Mouse (Mus musculus) lung, postnatal 10 days (tissue): ENCODE results near the gene Gm20431.
A peak's percentile ranks its signal among the peaks of the same experiment; 100 is the strongest.
"Not testable (repeated sequence)": the region's sequence is repeated elsewhere in the genome, so short reads cannot be mapped to it uniquely, and the experiment has no call there.

Experiments used
- DNase-seq: peaks from one replicate; pipeline ENCODE4 v3.0.0; 2021

Gm20431 gene

GRCm38 (mm10) chr2:167629665-167630209, 31.6 kb downstream of the Gm20431 start:
- DNase-seq: no peak

GRCm38 (mm10) chr2:167628872-167629271, 32.4 kb downstream of the Gm20431 start:
- peak; percentile 68 for DNase-seq

GRCm38 (mm10) chr2:167627019-167627418, 34.3 kb downstream of the Gm20431 start:
- DNase-seq: no peak

- no peak for DNase-seq
These were observed 35.6 kb downstream of the Gm20431 start for GRCm38 (mm10) chr2:167625670-167626069.

- DNase-seq: no peak
These were observed 36.8 kb downstream of the Gm20431 start for GRCm38 (mm10) chr2:167624368-167625075.

- no peak for DNase-seq
These were observed 38.3 kb downstream of the Gm20431 start for GRCm38 (mm10) chr2:167622965-167623364.

GRCm38 (mm10) chr2:167622352-167622751, 38.9 kb downstream of the Gm20431 start:
- no peak for DNase-seq

GRCm38 (mm10) chr2:167621255-167622087, 39.8 kb downstream of the Gm20431 start:
- no peak for DNase-seq

- no peak for DNase-seq
These were observed 43.8 kb downstream of the Gm20431 start for GRCm38 (mm10) chr2:167617472-167617871.

GRCm38 (mm10) chr2:167617034-167617433, 44.3 kb downstream of the Gm20431 start:
- DNase-seq: no peak

- not testable (repeated sequence) for DNase-seq
These were observed 48.0 kb downstream of the Gm20431 start for GRCm38 (mm10) chr2:167613335-167613734.

- DNase-seq: no peak
These were observed 49.2 kb downstream of the Gm20431 start for GRCm38 (mm10) chr2:167612122-167612521.

- no peak for DNase-seq
These were observed 50.0 kb downstream of the Gm20431 start for GRCm38 (mm10) chr2:167611287-167611686.

GRCm38 (mm10) chr2:167606745-167607123, 54.6 kb downstream of the Gm20431 start:
- DNase-seq: no peak

GRCm38 (mm10) chr2:167605817-167606744, 55.2 kb downstream of the Gm20431 start:
- no peak for DNase-seq

- DNase-seq: peak; percentile 94
These were observed 56.0 kb downstream of the Gm20431 start for GRCm38 (mm10) chr2:167605178-167605794.

GRCm38 (mm10) chr2:167602978-167603377, 58.3 kb downstream of the Gm20431 start:
- peak; percentile 82 for DNase-seq

GRCm38 (mm10) chr2:167602364-167602763, 58.9 kb downstream of the Gm20431 start:
- no peak for DNase-seq

GRCm38 (mm10) chr2:167600481-167600995, 60.8 kb downstream of the Gm20431 start:
- no peak for DNase-seq

GRCm38 (mm10) chr2:167599917-167600316, 61.4 kb downstream of the Gm20431 start:
- peak; percentile 77 for DNase-seq

- no peak for DNase-seq
These were observed 62.1 kb downstream of the Gm20431 start for GRCm38 (mm10) chr2:167599195-167599594.
